Mouse (Mus musculus) forebrain, postnatal 0 days (tissue): ENCODE results near the gene Tstd3. TPM values are rescaled to one million over a fixed set of nuclear protein-coding genes. Genes with fewer than 3 reads are reported as not detected.
A peak's percentile ranks its signal among the peaks of the same experiment; 100 is the strongest.
"Not testable (repeated sequence)": the region's sequence is repeated elsewhere in the genome, so short reads cannot be mapped to it uniquely, and the experiment has no call there.

Source experiments
- ATAC-seq: fragments of 200-750 bp; cut with Nextera tagmentation; 2 replicates; pipeline ENCODE4 v1.8.0; 2017; ENCODE audit warnings: mild to moderate bottlenecking, moderate library complexity
- DNase-seq: peaks from one replicate; pipeline ENCODE4 v3.0.0-alpha.2; 2015
- H3K27ac ChIP-seq: fragments of 300-500 bp; sonication (generic); 2 replicates; pipeline ENCODE4 v1.5.1; 2014; ENCODE audit warnings: low read depth, mild to moderate bottlenecking, antibody characterized with exemption, low read length, moderate library complexity, mixed read lengths
- H3K27me3 ChIP-seq: fragments of 300-500 bp; sonication (generic); 2 replicates; pipeline ENCODE4 v1.6.1; 2014; ENCODE audit warnings: mild to moderate bottlenecking, low read length, mixed read lengths; ENCODE audit not compliant: insufficient read depth
- H3K36me3 ChIP-seq: fragments of 300-500 bp; sonication (generic); 2 replicates; pipeline ENCODE4 v1.6.1; 2014; ENCODE audit warnings: mild to moderate bottlenecking, moderate library complexity; ENCODE audit not compliant: insufficient read depth
- H3K4me1 ChIP-seq: fragments of 300-500 bp; sonication (generic); 2 replicates; pipeline ENCODE4 v1.6.1; 2014; ENCODE audit warnings: antibody characterized with exemption; ENCODE audit not compliant: insufficient read depth
- H3K4me2 ChIP-seq: fragments of 300-500 bp; sonication (generic); 2 replicates; pipeline ENCODE4 v1.6.1; 2014; ENCODE audit warnings: low read depth, mild to moderate bottlenecking, moderate library complexity
- H3K4me3 ChIP-seq: fragments of 300-500 bp; sonication (generic); 2 replicates; pipeline ENCODE4 v1.5.1; 2014; ENCODE audit warnings: low read depth, low read length, mixed read lengths
- H3K9ac ChIP-seq: fragments of 300-500 bp; sonication (generic); 2 replicates; pipeline ENCODE4 v1.6.1; 2014; ENCODE audit warnings: mild to moderate bottlenecking
- H3K9me3 ChIP-seq: fragments of 300-500 bp; sonication (generic); 2 replicates; pipeline ENCODE4 v1.6.1; 2016; ENCODE audit warnings: low read length
- CTCF ChIP-seq: sonication (generic); IDR thresholded peaks from 2 replicates; pipeline ENCODE4 v1.5.1; 2016; ENCODE audit warnings: antibody characterized with exemption, control low read depth, low read depth
- whole genome bisulfite sequencing: fragments of 180-500 bp; shearing (Covaris S2); extraction: QIAGEN DNeasy Blood & Tissue Kit; methylation state at CpG from one replicate; pipeline ENCODE4 v1.1.7; 2014; 5-methylcytosine and 5-hydroxymethylcytosine counted together
- polyA plus RNA-seq: library from polyadenylated mRNA; unstranded; fragments of >200 nt; fragmentation: Nextera tagmentation; extraction: Ambion mirVana; gene quantifications from 2 replicates; pipeline ENCODE4 v1.2.1, GENCODE M21; 2015
- total RNA-seq: library from RNA; depleted of rRNA; stranded (reverse); fragments of >200 nt; gene quantifications from 2 replicates; pipeline ENCODE4 v1.2.3, GENCODE M21; 2014

The Tstd3 gene
- total and polyA plus RNA-seq, 2 experiments from 2014 or later, result 15.9 to 16.6 TPM

- no peak for TF ChIP-seq CTCF
- Histone ChIP-seq H3K4me1 (no peaks in the 10 kb centered on the region), H3K36me3 (no peaks in the 10 kb centered on the region), H3K4me3 (no peak overlapping the region), H3K27me3 (no peaks in the 10 kb centered on the region), H3K27ac (no peak overlapping the region), H3K9ac (no peak overlapping the region), H3K9me3 (0 out of 2 replicates have a peak, but pooled peaks cover 3% of the 10 kb centered on the region), H3K4me2 (no peak overlapping the region)
- WGBS, result 79% methylated on average over 4 of the region's 4 CpGs
- DNase-seq, result no peak
- no peak for ATAC-seq
Observed at GRCm38 (mm10) chr4:21755123-21755789, 11.8 kb downstream of the Tstd3 start.

DNA sequence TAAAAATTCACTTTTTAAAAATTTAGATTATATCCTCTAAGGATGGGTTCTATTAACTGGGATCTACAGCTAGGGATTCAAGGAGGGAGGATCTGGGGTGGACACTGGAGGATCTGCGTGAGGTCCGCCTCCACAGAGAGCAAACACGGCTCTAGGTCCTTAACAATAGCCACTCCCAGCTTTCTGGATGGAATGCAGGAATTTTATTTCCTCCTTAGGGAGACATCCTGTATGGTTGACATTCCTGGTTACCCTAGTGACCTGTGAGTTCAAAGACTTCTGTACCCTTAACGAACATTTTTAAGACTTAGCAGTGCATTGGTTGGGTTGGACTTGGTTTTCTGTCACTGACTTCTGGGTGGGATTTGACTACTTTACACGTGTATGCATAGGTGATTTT lies 21.3 kb downstream of the Tstd3 start:
- Histone ChIP-seq H3K9ac (no peak overlapping the region), H3K4me2 (no peak overlapping the region), H3K36me3 (peaks cover 25% of the 10 kb centered on the region), H3K4me1 (no peaks in the 10 kb centered on the region), H3K4me3 (no peak overlapping the region), H3K27ac (no peak overlapping the region), H3K27me3 (no peaks in the 10 kb centered on the region), H3K9me3 (no peaks in the 10 kb centered on the region)
- ATAC-seq (no peak), DNase-seq (no peak)
- no peak for TF ChIP-seq CTCF
- WGBS, result 78% methylated on average over 5 of the region's 5 CpGs

DNA sequence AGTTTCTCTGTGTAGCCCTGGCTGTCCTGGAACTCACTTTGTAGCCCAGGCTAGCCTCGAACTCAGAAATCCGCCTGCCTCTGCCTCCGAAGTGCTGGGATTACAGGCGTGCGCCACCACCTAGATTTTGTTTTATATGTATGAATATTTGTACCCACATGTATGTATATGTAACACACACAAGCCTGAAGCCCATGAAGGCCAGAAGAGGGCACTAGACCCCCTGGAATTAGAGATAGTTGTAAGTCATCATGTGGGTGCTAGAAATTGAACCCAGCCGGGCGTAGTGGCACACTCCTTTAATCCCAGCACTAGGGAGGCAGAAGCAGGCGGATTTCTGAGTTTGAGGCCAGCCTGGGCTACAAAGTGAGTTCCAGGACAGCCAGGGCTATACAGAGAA lies 22.9 kb downstream of the Tstd3 start:
- DNase-seq, H3K4me2 ChIP-seq, H3K27me3 ChIP-seq, H3K4me1 ChIP-seq, H3K27ac ChIP-seq, H3K4me3 ChIP-seq, H3K9me3 ChIP-seq, H3K9ac ChIP-seq, ATAC-seq: not testable (repeated sequence)
- 98% methylated on average over 8 of the region's 8 CpGs for WGBS
- H3K36me3 ChIP-seq, result peaks cover 31% of the 10 kb centered on the region

DNA sequence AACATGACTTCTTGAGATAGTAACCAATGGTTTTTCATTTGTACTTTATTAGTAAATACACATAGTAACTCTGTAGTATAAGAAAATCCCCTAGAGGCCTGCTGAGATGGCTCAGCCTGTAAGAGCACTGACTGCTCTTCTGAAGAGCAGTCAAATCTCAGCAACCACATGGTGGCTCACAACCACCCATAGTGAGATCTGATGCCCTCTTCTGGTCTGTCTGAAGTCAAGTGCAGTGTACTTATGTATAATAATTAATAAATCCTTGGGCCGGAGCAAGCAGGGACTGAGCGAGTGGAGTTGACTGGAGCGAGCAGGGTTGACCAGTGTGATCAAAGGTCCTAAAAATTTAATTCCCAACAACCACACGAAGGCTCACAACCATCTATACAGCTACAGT lies 27.8 kb downstream of the Tstd3 start:
- Histone ChIP-seq H3K4me1 (no peaks in the 10 kb centered on the region), H3K4me3 (no peak overlapping the region), H3K9me3 (no peaks in the 10 kb centered on the region), H3K27me3 (no peaks in the 10 kb centered on the region), H3K36me3 (peaks cover 31% of the 10 kb centered on the region), H3K4me2 (no peak overlapping the region), H3K9ac (no peak overlapping the region), H3K27ac (no peak overlapping the region)
- ATAC-seq, result peak; percentile 51
- DNase-seq, result no peak
- 91% methylated on average over 4 of the region's 4 CpGs for WGBS
- peak; percentile 27; the same call in 1 of the 2 replicates for TF ChIP-seq CTCF

GRCm38 (mm10) chr4:21727615-21728165 lies 39.3 kb downstream of the Tstd3 start, which contains the start of gene Ccnc:
Gene Ccnc (plus strand): TSS chr4:21727701.
- Histone ChIP-seq H3K27ac (peak within 1 kb of the TSS; percentile 86), H3K4me3 (peak within 1 kb of the TSS; percentile 73), H3K36me3 (no peaks in the 10 kb centered on the region), H3K9ac (peak within 1 kb of the TSS; percentile 85), H3K4me1 (peaks cover 10% of the 10 kb centered on the region; the same call in 1 of the 2 replicates), H3K9me3 (no peaks in the 10 kb centered on the region), H3K4me2 (peak within 1 kb of the TSS; percentile 71), H3K27me3 (no peaks in the 10 kb centered on the region)
- peak; percentile 99 for ATAC-seq
- under 1% methylated on average over 37 of the region's 37 CpGs for WGBS
- peak; percentile 95 for DNase-seq
- TF ChIP-seq CTCF, result no peak; the same call in 1 of the 2 replicates

- Histone ChIP-seq H3K27ac (peak overlapping the region; percentile 86), H3K4me3 (peak overlapping the region; percentile 73), H3K4me2 (peak overlapping the region; percentile 71), H3K27me3 (no peaks in the 10 kb centered on the region), H3K4me1 (peaks cover 10% of the 10 kb centered on the region; the same call in 1 of the 2 replicates), H3K9ac (peak overlapping the region; percentile 85), H3K36me3 (no peaks in the 10 kb centered on the region), H3K9me3 (no peaks in the 10 kb centered on the region)
- peak; percentile 77 for DNase-seq
- peak; percentile 77 for TF ChIP-seq CTCF
- ATAC-seq, result peak; percentile 75
- under 1% methylated on average over 22 of the region's 22 CpGs for WGBS
Observed at GRCm38 (mm10) chr4:21726912-21727614, 39.9 kb downstream of the Tstd3 start.
